Mouse (Mus musculus): ENCODE results near the gene Ipo11.

The Ipo11 gene

GRCm38 (mm10) chr13:106813087-106813486 is 123.7 kb downstream of the Ipo11 start:
- DNase-seq: no peak

- no peak for DNase-seq
These were observed 126.6 kb downstream of the Ipo11 start for GRCm38 (mm10) chr13:106810156-106810555.

- DNase-seq: no peak
These were observed 127.9 kb downstream of the Ipo11 start for GRCm38 (mm10) chr13:106808821-106809220.

DNA sequence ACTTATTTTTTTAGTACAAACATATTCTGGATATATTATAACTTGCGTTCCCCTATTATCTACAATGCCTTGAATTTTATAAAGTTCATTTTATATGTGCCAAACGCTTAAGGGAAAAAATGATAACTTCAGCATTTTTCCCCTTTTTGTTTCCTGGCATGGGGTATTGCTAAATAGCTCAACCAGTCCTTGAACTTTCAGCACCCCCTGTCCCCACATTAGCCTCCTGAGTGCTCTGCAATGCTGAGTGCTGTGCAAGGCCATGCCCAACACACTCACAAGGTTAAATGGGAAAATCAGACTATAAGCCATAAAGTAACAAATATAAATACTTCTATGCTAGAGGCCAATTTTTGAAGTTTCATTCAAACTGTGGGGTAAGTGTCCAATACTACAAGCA is 128.4 kb downstream of the Ipo11 start:
- DNase-seq: no peak

GRCm38 (mm10) chr13:106807303-106807702 is 129.5 kb downstream of the Ipo11 start:
- no peak for DNase-seq

- no peak for DNase-seq
These were observed 131.6 kb downstream of the Ipo11 start for GRCm38 (mm10) chr13:106805146-106805545.

DNA sequence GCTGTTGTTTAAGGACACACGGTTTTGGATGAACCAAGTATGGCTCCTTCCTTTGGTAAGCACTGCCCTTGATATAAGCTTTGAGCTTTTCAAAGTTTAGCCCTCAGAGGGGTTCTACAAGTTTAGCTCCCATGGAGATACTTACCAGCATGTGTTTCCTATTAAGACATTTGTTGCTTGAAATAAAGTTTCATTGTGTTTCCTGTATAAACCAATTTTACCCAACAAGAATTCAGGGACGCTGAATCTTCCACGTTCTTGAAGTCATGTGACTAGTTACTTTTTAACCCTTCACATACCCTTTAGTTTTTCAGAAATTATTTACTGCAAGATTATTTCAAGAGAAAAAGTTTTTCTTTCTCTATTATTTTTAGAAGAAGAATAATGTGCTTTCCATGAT is 138.7 kb downstream of the Ipo11 start:
- DNase-seq: no peak

- no peak for DNase-seq
These were observed 147.9 kb downstream of the Ipo11 start for GRCm38 (mm10) chr13:106788817-106789216.

DNA sequence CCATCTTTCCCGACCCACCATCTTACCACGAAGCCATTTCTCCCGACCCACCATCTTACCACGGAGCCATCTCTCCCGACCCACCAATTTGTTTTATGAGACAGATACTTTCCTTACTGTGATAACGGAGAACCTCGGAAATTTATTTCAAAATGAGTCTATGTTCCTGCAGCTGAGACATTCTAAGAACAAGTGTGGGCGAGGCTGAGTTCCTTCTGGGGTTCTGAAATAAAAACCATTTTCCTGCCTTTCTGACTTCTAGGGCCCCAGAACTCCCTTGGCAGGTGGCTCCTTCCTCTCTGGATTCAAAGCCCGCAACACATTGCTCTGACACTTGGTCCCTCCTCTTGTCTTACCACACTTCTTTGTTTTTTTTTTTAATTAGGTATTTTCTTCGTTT is 168.0 kb downstream of the Ipo11 start:
- DNase-seq: no peak

- DNase-seq: no peak
These were observed 174.1 kb downstream of the Ipo11 start for GRCm38 (mm10) chr13:106762611-106763010.

GRCm38 (mm10) chr13:106761661-106762060 is 175.1 kb downstream of the Ipo11 start:
- no peak for DNase-seq

- DNase-seq: peak; percentile 57 to 70
These were observed 176.4 kb downstream of the Ipo11 start for GRCm38 (mm10) chr13:106760232-106760875.

GRCm38 (mm10) chr13:106755892-106756291 is 180.9 kb downstream of the Ipo11 start:
- no peak for DNase-seq

DNA sequence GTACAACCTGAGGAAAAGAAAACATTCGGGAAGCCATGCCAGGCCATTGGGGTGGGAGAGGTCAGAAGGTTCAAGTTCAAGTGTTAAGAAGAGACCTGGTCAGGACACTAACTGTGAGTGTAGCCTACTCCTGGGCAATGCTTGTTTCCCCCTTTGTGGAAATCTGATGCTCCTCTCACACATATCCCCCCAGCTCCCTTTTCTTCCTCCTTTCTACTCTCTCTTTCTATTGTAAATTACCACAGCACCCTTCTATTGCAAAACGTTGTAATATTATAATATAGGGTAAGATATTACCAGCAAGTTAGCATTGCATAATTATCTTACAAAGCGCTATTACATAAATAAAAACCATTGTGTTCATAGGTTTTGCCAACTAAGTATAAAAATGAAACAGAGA is 182.5 kb downstream of the Ipo11 start:
- DNase-seq: no peak

GRCm38 (mm10) chr13:106751951-106752350 is 184.8 kb downstream of the Ipo11 start:
- no peak for DNase-seq

- peak; percentile 8 to 33 for DNase-seq
These were observed 189.9 kb downstream of the Ipo11 start for GRCm38 (mm10) chr13:106746823-106747222.

- DNase-seq: no peak
These were observed 191.6 kb downstream of the Ipo11 start for GRCm38 (mm10) chr13:106745201-106745600.

All from kidney, postnatal 36 days (tissue).